Mouse (Mus musculus): ENCODE results near the gene Ddx6.

GRCm38 (mm10) chr9:44640646-44641357 is 36.1 kb downstream of the Ddx6 start:
- no peak for TF ChIP-seq CTCF (IDR thresholded peaks at IDR 0.05; ENCODE audit: control insufficient read depth, insufficient read depth, insufficient read length)
- no peak for TF ChIP-seq USF1 (IDR thresholded peaks at IDR 0.05; ENCODE audit: low read depth)
- TF ChIP-seq MYOD1 (IDR thresholded peaks at IDR 0.05; ENCODE audit: control insufficient read depth, insufficient read length, low read depth) = no peak

Data from C2C12 (cell line).